Mouse (Mus musculus): Measurements from ENCODE around the gene 5830411N06Rik. TPM values are rescaled to one million over a fixed set of nuclear protein-coding genes. Genes with fewer than 3 reads are reported as not detected.

Gene 5830411N06Rik
- polyA plus RNA-seq, 1 experiment from 2014 or later: not detected

DNA sequence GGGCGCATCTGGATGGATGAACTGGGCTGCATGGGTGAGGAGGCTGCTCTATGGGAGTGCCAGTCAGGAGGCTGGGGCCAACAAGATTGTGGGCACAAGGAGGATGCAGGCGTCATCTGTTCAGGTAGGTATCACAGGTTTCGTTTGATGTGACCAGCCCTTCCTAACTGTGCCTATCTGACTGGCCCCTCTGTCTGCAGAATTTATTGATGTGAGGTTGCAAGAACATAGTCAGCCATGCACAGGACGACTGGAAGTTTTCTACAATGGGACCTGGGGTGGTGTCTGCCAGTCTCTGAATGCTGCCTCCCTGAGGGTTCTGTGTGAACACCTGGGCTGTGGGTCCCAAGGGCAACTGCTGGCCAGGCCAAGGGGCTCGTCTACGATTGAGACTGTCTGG lies 49.8 kb downstream of the 5830411N06Rik start:
- 76% methylated on average over 6 of the region's 6 CpGs for WGBS (ENCODE audit: missing documents)
- no peaks in the 10 kb centered on the region for H3K36me3 ChIP-seq (ENCODE audit: inconsistent target)
- H3K79me2 ChIP-seq (ENCODE audit: inconsistent target): no peaks in the 10 kb centered on the region
- no peak overlapping the region for H3K27ac ChIP-seq
- no peak overlapping the region for H3K4me3 ChIP-seq (ENCODE audit: inconsistent target)

DNA sequence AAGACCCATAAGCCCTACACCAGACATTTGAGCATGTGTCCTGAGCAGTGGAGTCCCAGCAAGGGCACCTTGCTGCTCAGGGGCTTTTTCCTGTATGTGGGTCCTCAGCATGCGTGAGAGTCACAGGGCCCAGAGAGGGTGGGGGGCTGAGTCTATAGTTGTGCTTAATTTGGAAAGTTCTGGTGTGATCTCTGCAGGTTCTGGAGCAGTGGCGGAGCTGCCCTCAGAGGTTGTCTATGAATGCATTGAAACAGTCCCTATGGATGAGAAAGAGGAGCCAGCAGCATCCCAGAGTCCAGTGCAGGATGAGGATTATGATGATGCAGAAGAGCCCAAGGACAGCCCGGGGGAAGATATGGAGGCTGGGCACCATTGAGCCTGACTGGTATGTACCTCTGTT lies 52.3 kb downstream of the 5830411N06Rik start:
- H3K27ac ChIP-seq: no peak overlapping the region
- no peaks in the 10 kb centered on the region for H3K36me3 ChIP-seq (ENCODE audit: inconsistent target)
- WGBS (ENCODE audit: missing documents): 87% methylated on average over 3 of the region's 3 CpGs
- no peak overlapping the region for H3K4me3 ChIP-seq (ENCODE audit: inconsistent target)
- no peaks in the 10 kb centered on the region for H3K79me2 ChIP-seq (ENCODE audit: inconsistent target)

DNA sequence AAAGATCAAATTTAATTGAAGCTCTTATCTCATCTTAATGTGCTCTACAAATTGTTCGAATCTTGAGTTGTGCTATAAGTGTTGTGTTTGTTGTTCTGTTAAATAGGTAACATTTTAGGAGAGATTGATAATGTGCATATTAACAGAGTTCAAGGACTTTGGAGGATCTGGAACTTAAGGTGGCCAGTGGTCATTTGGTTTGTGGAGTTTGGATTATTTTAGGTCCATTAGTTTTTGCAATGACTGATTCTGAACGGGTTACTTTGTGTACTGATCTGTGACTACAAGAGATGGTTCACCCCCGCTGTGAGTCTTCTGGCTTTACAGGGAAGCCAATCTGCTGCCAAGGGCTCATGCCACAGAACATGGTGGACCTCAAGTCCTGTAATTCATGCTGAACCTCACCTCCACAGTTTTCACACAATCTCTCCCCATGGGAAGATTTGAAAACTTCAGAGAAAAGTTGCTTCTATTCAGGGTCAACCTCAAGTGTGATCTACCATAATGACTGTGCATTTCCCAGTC lies 72.8 kb downstream of the 5830411N06Rik start:
- 88% methylated on average over 3 of the region's 3 CpGs for WGBS (ENCODE audit: missing documents)
- Histone ChIP-seq H3K79me2 (ENCODE audit: inconsistent target) (no peaks in the 10 kb centered on the region), H3K36me3 (ENCODE audit: inconsistent target) (no peaks in the 10 kb centered on the region), H3K4me3 (ENCODE audit: inconsistent target) (no peak overlapping the region), H3K27ac (no peak overlapping the region)

DNA sequence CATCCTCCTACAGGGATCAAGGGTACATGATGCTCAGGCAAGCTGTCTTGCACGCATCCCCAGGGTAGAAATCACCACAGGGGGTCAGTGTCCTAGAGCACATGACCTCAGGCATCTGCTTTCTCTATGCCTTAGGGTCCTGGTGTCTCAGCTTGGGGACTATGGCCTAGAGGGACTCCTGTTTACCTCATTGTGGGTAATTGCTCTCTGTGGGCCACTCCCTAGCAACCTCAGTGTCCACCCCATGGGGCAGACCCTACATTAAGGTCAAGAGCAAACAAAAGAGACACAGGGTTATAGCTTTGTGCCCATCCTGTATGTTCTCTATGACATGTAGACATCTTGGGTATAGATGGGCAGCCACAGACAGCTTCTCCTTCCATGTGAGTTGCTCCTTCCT lies 73.5 kb downstream of the 5830411N06Rik start, which contains the start of gene Olfr525:
Gene Olfr525 (plus strand): TSS at position 301 of the 400 bp plus-strand sequence.
- WGBS (ENCODE audit: missing documents): 67% methylated on average over 1 of the region's 1 CpGs
- Histone ChIP-seq H3K36me3 (ENCODE audit: inconsistent target) (no peaks in the 10 kb centered on the region), H3K4me3 (ENCODE audit: inconsistent target) (no peak within 1 kb of the TSS), H3K27ac (no peak within 1 kb of the TSS), H3K79me2 (ENCODE audit: inconsistent target) (no peaks in the 10 kb centered on the region)

DNA sequence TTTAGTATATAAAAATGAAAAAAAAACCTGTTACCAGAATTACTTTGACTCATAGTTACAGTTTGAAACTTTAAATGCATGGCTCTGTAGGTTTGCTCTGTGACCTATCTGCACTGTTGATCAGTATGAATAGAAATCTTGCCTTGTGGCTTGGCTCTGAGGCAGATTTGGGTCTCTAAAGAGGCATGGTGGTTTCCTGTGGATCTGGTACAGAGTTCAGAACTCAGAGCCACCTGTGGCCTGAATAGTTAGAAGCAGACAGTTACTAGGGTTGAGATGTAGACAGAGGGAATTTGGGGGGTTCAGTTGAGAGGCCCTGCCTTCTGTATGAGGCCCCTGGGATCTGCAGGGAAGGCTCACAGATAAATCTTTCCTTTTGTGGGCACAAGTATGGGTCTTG lies 74.1 kb downstream of the 5830411N06Rik start:
- no peak overlapping the region for H3K4me3 ChIP-seq (ENCODE audit: inconsistent target)
- H3K79me2 ChIP-seq (ENCODE audit: inconsistent target): no peaks in the 10 kb centered on the region
- H3K27ac ChIP-seq: no peak overlapping the region
- no peaks in the 10 kb centered on the region for H3K36me3 ChIP-seq (ENCODE audit: inconsistent target)

DNA sequence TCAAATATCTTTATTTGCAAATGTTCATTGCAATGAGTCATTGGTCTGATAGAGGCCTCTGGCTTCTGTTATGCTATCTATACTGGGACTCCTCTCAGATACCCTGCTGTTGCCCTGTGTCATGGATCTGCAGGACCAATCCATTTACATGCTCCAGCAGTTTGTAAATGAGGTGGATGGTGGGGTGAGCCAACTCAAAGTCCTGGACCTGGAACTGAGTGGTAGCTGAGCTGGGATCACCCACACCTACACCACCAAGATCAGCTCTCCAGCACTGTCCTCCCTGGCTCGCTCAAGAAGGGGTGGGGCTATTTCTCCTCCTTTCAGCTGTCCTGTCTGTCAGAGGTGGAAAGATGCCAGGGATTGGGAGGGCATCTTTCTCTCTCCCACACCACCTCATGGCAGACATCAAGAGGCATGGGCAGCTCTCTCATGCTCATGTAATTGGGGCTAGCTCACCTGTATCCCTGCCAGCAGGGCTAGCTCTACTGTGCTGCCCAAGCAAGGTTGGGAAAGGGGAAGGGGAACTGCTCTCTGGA lies 82.8 kb downstream of the 5830411N06Rik start:
- H3K27ac ChIP-seq: no peak overlapping the region
- no peak overlapping the region for H3K4me3 ChIP-seq (ENCODE audit: inconsistent target)
- no peaks in the 10 kb centered on the region for H3K36me3 ChIP-seq (ENCODE audit: inconsistent target)
- 64% methylated on average over 1 of the region's 1 CpGs for WGBS (ENCODE audit: missing documents)
- no peaks in the 10 kb centered on the region for H3K79me2 ChIP-seq (ENCODE audit: inconsistent target)

DNA sequence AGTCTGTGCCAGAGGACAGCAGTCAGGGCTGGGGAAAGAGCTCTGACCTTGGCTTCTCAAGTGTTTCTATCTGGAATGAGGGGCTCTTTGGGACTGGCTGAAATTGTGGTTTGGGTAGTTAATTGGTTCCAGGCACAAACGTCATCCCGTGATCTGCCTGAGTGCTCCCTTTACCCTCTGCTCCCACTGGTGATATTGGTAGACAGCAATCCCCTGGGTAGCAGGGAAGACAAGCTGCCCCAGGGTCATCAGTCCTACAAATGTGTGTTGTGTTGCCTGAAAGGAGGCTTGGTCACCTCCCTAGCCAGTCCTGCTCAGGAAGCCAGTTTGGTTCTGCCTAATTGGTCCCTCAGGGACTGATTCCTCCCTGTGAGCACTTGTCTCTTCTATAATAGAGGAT lies 86.6 kb downstream of the 5830411N06Rik start, which contains the start of gene Olfr527:
Gene Olfr527 (plus strand): TSS at position 301 of the 400 bp plus-strand sequence.
- H3K79me2 ChIP-seq (ENCODE audit: inconsistent target): no peaks in the 10 kb centered on the region
- no peaks in the 10 kb centered on the region for H3K36me3 ChIP-seq (ENCODE audit: inconsistent target)
- no peak within 1 kb of the TSS for H3K4me3 ChIP-seq (ENCODE audit: inconsistent target)
- H3K27ac ChIP-seq: no peak within 1 kb of the TSS
- WGBS (ENCODE audit: missing documents): 85% methylated on average over 2 of the region's 2 CpGs

Other genes with a start within 250 kb of the 5830411N06Rik start
- gene Zfp511, start 210.9 kb upstream of the 5830411N06Rik start, polyA plus RNA-seq (2018): 11.9 to 14.7 TPM (median 14.1 TPM) in 3 replicates
- 12.5 to 29.2 TPM (median 21.1 TPM) in 3 replicates for gene Tubgcp2, start 210.6 kb upstream of the 5830411N06Rik start, polyA plus RNA-seq (2018)
- not detected in 3 replicates for gene Msx3, start 198.2 kb upstream of the 5830411N06Rik start, polyA plus RNA-seq (2018)
- not detected in 3 replicates for gene Caly, start 164.7 kb upstream of the 5830411N06Rik start, polyA plus RNA-seq (2018)
- not detected in 3 replicates for gene Prap1, start 153.9 kb upstream of the 5830411N06Rik start, polyA plus RNA-seq (2018)
- gene Fuom, start 144.8 kb upstream of the 5830411N06Rik start, polyA plus RNA-seq (2018): 7.9 to 11.8 TPM (median 11.6 TPM) in 3 replicates
- gene Paox, start 131.5 kb upstream of the 5830411N06Rik start, polyA plus RNA-seq (2018): 20.7 to 41.5 TPM (median 38.8 TPM) in 3 replicates
- gene Echs1, start 130.8 kb upstream of the 5830411N06Rik start, polyA plus RNA-seq (2018): 47.2 to 96.9 TPM (median 73.4 TPM) in 3 replicates
- 8.3 to 14.7 TPM (median 9.4 TPM) in 3 replicates for gene Mtg1, start 109.7 kb upstream of the 5830411N06Rik start, polyA plus RNA-seq (2018)
- not detected in 3 replicates for gene Sprn, start 92.4 kb upstream of the 5830411N06Rik start, polyA plus RNA-seq (2018)
- gene Olfr522, start 82.5 kb upstream of the 5830411N06Rik start, polyA plus RNA-seq (2018): not detected in 3 replicates
- gene Olfr523, start 74.1 kb upstream of the 5830411N06Rik start, polyA plus RNA-seq (2018): not detected in 3 replicates
- gene Olfr524, start 41.3 kb upstream of the 5830411N06Rik start, polyA plus RNA-seq (2018): not detected in 3 replicates
- gene Cd163l1, start 29.0 kb upstream of the 5830411N06Rik start, polyA plus RNA-seq (2018): not detected in 3 replicates
- gene Olfr525, start 73.6 kb downstream of the 5830411N06Rik start, polyA plus RNA-seq (2018): not detected in 3 replicates
- not detected in 3 replicates for gene Olfr527, start 86.7 kb downstream of the 5830411N06Rik start, polyA plus RNA-seq (2018)
- not detected in 3 replicates for gene Olfr60, start 114.4 kb downstream of the 5830411N06Rik start, polyA plus RNA-seq (2018)
- not detected in 3 replicates for gene Olfr530, start 129.0 kb downstream of the 5830411N06Rik start, polyA plus RNA-seq (2018)
- not detected in 3 replicates for gene Olfr531, start 155.6 kb downstream of the 5830411N06Rik start, polyA plus RNA-seq (2018)
- gene Olfr532, start 174.4 kb downstream of the 5830411N06Rik start, polyA plus RNA-seq (2018): not detected in 3 replicates
- not detected in 3 replicates for gene Olfr533, start 216.1 kb downstream of the 5830411N06Rik start, polyA plus RNA-seq (2018)
- not detected in 3 replicates for gene Olfr535, start 236.9 kb downstream of the 5830411N06Rik start, polyA plus RNA-seq (2018)